Mouse (Mus musculus): ENCODE measurements around the gene Ttc7b. TPM values are rescaled to one million over a fixed set of nuclear protein-coding genes. Genes with fewer than 3 reads are reported as not detected.

Gene Ttc7b
- polyA plus RNA-seq, 1 experiment, result 149 TPM

DNA sequence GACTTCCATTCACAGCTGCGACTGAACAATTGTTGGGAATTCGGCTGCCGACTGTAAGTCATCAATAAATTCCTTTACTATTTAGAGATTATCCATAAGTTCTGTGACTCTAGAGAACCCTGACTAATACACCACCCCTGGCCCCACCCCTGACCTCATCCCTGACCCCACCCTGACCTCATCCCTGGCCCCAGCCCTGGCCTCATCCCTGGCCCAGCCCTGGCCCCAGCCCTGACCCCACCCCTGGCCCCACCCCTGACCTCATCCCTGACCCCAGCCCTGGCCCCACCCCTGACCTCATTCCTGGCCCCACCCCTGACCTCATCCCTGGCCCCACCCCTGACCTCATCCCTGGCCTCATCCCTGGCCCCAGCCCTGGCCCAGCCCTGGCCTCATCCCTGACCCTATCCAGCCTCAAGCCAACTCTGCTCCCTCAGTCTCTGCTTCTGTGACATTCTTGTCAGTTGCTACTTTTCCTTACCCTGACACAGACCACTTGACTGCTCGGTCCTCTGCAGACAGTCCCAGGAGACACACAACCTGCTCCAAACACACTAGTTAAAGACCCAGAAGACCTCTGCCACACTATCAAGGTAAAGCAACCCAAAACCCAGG is 55.4 kb downstream of the Ttc7b start:
- no peaks in the 10 kb centered on the region for H3K27me3 ChIP-seq (ENCODE audit: control insufficient read depth, insufficient read depth, low read length)
- WGBS, result 86% methylated on average over 1 of the region's 4 CpGs
- peaks cover 9% of the 10 kb centered on the region for H3K4me1 ChIP-seq (ENCODE audit: control insufficient read depth, insufficient read depth, low read length)
- H3K4me3 ChIP-seq (replicated peaks; ENCODE audit: insufficient read depth, low read depth, low read length), result no peak overlapping the region
- no peak for DNase-seq
- no peak overlapping the region for H3K27ac ChIP-seq (ENCODE audit: insufficient read depth, low read length)
- no peak for TF ChIP-seq POLR2A (IDR thresholded peaks at IDR 0.05; ENCODE audit: borderline replicate concordance, insufficient read depth, low read length)
- TF ChIP-seq CTCF (IDR thresholded peaks at IDR 0.05; ENCODE audit: borderline replicate concordance, insufficient read depth, low read depth, low read length), result no peak

DNA sequence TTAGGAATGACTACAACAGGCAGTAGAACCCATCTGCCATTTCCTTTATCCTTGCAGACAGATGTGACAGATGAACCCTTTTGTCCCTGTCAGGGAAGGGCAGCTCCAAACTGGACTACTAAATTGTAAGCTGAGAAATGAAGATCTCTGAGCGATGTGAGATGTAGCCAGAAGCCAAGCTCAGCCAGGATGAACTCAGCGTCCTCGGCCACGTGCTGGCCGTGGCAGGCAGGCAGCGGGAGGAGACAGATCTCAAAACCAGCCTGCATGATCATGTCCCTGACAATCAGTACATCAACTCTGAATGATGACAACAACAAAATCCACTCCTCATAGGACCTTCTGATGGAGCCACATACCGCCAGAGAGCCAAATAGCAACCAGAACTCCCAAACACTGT is 62.9 kb downstream of the Ttc7b start:
- Histone ChIP-seq H3K27ac (ENCODE audit: insufficient read depth, low read length) (no peak overlapping the region), H3K27me3 (ENCODE audit: control insufficient read depth, insufficient read depth, low read length) (no peaks in the 10 kb centered on the region), H3K4me1 (ENCODE audit: control insufficient read depth, insufficient read depth, low read length) (peaks cover 13% of the 10 kb centered on the region), H3K4me3 (replicated peaks; ENCODE audit: insufficient read depth, low read depth, low read length) (no peak overlapping the region)
- WGBS, result 90% methylated on average over 7 of the region's 7 CpGs
- no peak for DNase-seq
- TF ChIP-seq POLR2A (IDR thresholded peaks at IDR 0.05; ENCODE audit: borderline replicate concordance, insufficient read depth, low read length) (no peak), CTCF (IDR thresholded peaks at IDR 0.05; ENCODE audit: borderline replicate concordance, insufficient read depth, low read depth, low read length) (no peak)

DNA sequence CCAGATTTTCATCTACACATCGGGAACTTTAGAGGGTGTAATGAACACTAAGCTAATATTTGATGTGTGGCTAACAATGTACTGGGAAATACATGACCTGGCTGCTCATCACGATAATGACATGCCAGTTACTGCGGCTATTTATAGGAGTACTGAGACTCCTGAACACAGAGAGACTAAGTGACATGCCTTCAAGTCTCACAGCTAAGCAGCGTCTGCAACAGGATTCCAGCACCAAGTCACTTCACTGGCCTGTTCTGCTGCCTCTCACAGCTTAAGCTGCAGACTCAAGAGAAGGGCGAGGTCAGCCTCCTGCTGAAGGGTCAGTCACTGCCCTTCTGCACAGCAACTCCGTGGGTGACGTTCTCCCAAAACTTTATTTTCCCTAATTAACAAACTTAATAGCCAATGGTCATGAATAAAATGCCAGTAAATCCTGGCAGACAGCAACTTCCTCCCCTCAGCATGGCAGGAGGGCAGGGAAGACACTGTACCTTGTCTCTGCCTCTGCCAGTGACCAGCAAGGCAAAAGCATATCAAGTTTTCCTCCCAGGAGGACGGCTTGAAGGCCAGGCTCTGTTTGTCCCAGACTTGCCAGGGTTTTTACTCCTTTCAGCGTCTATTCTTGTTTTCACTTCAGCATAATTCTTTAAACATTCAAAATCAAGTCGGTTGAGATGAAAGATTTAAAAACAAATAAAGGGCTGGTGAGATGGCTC is 64.2 kb downstream of the Ttc7b start:
- TF ChIP-seq CTCF (IDR thresholded peaks at IDR 0.05; ENCODE audit: borderline replicate concordance, insufficient read depth, low read depth, low read length) (no peak), POLR2A (IDR thresholded peaks at IDR 0.05; ENCODE audit: borderline replicate concordance, insufficient read depth, low read length) (no peak)
- 65% methylated on average over 10 of the region's 10 CpGs for WGBS
- DNase-seq, result no peak
- Histone ChIP-seq H3K27me3 (ENCODE audit: control insufficient read depth, insufficient read depth, low read length) (no peaks in the 10 kb centered on the region), H3K4me1 (ENCODE audit: control insufficient read depth, insufficient read depth, low read length) (peaks cover 13% of the 10 kb centered on the region), H3K27ac (ENCODE audit: insufficient read depth, low read length) (peak overlapping the region; percentile 57), H3K4me3 (replicated peaks; ENCODE audit: insufficient read depth, low read depth, low read length) (no peak overlapping the region)

DNA sequence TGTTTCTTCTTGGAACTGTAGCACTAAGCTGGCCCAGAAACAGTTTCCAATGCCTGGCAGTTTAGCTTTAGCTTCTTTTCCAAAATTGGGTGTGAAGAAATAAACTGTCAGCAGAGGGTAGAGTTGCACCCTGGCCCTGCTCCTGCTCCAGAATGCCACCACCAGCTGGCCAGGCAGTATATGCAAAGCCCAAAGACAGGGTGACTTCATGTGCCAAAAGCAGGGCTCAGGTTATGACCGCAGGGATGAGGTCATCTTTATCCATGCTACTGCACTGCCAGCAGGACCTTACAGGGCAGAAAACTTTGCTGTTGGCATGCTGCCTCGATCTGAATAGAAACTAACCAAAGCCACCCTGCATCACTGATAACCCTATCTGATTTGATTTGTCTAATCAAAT is 65.2 kb downstream of the Ttc7b start:
- H3K4me3 ChIP-seq (replicated peaks; ENCODE audit: insufficient read depth, low read depth, low read length), result no peak overlapping the region
- 24% methylated on average over 2 of the region's 2 CpGs for WGBS
- peak; percentile 62 to 79 for DNase-seq
- H3K27ac ChIP-seq (ENCODE audit: insufficient read depth, low read length), result peak overlapping the region; percentile 2
- peak; percentile 51; the same call in 1 of the 2 replicates for TF ChIP-seq CTCF (IDR thresholded peaks at IDR 0.05; ENCODE audit: borderline replicate concordance, insufficient read depth, low read depth, low read length)
- no peak for TF ChIP-seq POLR2A (IDR thresholded peaks at IDR 0.05; ENCODE audit: borderline replicate concordance, insufficient read depth, low read length)
- H3K27me3 ChIP-seq (ENCODE audit: control insufficient read depth, insufficient read depth, low read length), result no peaks in the 10 kb centered on the region
- peaks cover 13% of the 10 kb centered on the region for H3K4me1 ChIP-seq (ENCODE audit: control insufficient read depth, insufficient read depth, low read length)

DNA sequence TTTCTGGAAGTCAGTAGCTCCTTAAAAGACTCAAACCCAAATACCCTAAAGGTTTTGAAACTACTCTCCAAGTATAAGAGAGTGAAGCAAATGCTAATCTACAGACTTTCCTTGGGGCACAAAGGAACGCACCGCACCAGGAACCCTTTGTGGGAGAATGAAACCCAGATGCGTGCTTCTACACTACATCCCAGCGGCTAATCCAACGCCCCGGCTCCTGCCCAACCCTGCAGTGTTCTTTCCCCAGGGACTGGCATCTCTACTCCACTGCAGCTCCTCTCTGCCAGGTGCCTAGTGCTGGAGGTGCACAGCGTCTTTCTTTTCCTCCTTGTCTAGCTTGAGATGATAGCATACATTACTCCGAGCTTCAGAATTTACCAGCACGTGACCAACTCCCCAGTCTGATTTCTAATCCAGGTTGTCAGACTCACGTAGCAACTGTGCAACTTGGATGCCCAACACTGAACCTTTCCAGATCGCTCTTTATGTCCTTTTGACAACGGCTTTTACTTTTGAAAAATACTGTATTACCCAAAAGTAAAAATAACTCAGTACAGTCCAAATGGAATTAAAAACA is 72.8 kb downstream of the Ttc7b start:
- Histone ChIP-seq H3K27me3 (ENCODE audit: control insufficient read depth, insufficient read depth, low read length) (no peaks in the 10 kb centered on the region), H3K4me1 (ENCODE audit: control insufficient read depth, insufficient read depth, low read length) (peaks cover 9% of the 10 kb centered on the region), H3K4me3 (replicated peaks; ENCODE audit: insufficient read depth, low read depth, low read length) (no peak overlapping the region), H3K27ac (ENCODE audit: insufficient read depth, low read length) (no peak overlapping the region)
- 55% methylated on average over 12 of the region's 12 CpGs for WGBS
- peak in 1 of 2 experiments; percentile 23 for DNase-seq
- no peak for TF ChIP-seq CTCF (IDR thresholded peaks at IDR 0.05; ENCODE audit: borderline replicate concordance, insufficient read depth, low read depth, low read length)
- TF ChIP-seq POLR2A (IDR thresholded peaks at IDR 0.05; ENCODE audit: borderline replicate concordance, insufficient read depth, low read length), result no peak

DNA sequence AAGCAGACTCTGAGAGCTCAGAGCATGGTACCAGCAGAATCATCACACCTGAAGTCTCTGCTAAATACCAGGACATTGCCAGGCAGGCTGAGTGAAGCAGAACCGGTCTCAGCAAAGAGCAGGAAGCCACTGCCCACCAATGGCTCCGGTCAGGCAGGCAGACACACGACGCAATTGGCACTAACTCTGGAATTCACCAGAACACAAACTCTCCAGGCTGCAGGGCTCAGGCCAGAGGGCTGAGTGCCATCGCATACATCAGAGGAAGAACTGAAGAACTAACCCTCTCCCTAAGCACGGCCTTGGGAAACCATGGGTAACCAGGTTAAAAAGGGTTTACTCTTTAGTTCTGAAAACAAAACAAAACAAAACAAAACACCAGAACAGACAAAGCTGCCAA is 73.5 kb downstream of the Ttc7b start:
- TF ChIP-seq POLR2A (IDR thresholded peaks at IDR 0.05; ENCODE audit: borderline replicate concordance, insufficient read depth, low read length) (no peak), CTCF (IDR thresholded peaks at IDR 0.05; ENCODE audit: borderline replicate concordance, insufficient read depth, low read depth, low read length) (no peak)
- WGBS, result 2% methylated on average over 6 of the region's 6 CpGs

DNA sequence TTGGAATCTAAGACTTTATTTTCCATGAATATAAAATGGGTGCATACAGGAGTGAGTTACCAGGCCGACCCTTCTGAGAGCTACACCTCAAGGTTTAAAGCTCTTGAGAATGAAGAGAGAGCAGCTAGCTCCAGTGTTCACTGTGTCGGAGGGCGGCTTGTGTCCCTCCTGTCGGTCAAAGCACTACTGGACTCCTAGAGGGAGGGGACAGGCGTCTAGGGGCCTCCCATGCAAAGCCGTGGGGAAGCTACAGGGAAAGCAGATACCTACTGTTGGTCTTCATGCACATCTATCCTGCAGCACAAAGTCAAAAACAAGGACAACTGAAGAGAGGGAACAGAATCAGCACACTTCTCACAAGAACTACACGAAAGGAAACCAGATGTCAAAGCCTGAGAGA is 74.9 kb downstream of the Ttc7b start:
- Histone ChIP-seq H3K4me1 (ENCODE audit: control insufficient read depth, insufficient read depth, low read length) (peaks cover 15% of the 10 kb centered on the region), H3K27ac (ENCODE audit: insufficient read depth, low read length) (no peak overlapping the region), H3K4me3 (replicated peaks; ENCODE audit: insufficient read depth, low read depth, low read length) (no peak overlapping the region), H3K27me3 (ENCODE audit: control insufficient read depth, insufficient read depth, low read length) (no peaks in the 10 kb centered on the region)
- TF ChIP-seq CTCF (IDR thresholded peaks at IDR 0.05; ENCODE audit: borderline replicate concordance, insufficient read depth, low read depth, low read length), result no peak
- no peak for TF ChIP-seq POLR2A (IDR thresholded peaks at IDR 0.05; ENCODE audit: borderline replicate concordance, insufficient read depth, low read length)
- DNase-seq, result no peak
- WGBS, result 92% methylated on average over 7 of the region's 7 CpGs

More for the DNA sequence above, 73.5 kb downstream of the Ttc7b start:
- peak; percentile 60 to 75 for DNase-seq
- H3K27me3 ChIP-seq (ENCODE audit: control insufficient read depth, insufficient read depth, low read length), result no peaks in the 10 kb centered on the region
- H3K4me3 ChIP-seq (replicated peaks; ENCODE audit: insufficient read depth, low read depth, low read length), result no peak overlapping the region
- peak overlapping the region; percentile 11; the same call in 1 of the 2 replicates for H3K27ac ChIP-seq (ENCODE audit: insufficient read depth, low read length)
- peaks cover 13% of the 10 kb centered on the region for H3K4me1 ChIP-seq (ENCODE audit: control insufficient read depth, insufficient read depth, low read length)

All from cerebellum, adult 2 months (tissue).